Mouse (Mus musculus) MEL (cell line): Measurements from ENCODE around the gene Slc46a3.

Experiments
- JUND ChIP-seq: IDR thresholded peaks from 2 replicates; pipeline ENCODE4 v1.6.1; 2011; ENCODE audit warnings: low read depth, mild to moderate bottlenecking, improper control_type of control experiment, low read length
- POLR2A ChIP-seq, 2 experiments: IDR thresholded peaks; 2 replicates each; pipeline ENCODE4 v1.6.1; 2011 to 2012; ENCODE audit warnings: low read length in 2 of 2, mild to moderate bottlenecking in 2 of 2, control low read depth in 1 of 2, improper control_type of control experiment in 1 of 2, low read depth in 1 of 2, moderate library complexity in 1 of 2; ENCODE audit not compliant: control insufficient read depth in 1 of 2, insufficient read depth in 1 of 2, poor library complexity in 1 of 2
- USF1 ChIP-seq: IDR thresholded peaks from 2 replicates; pipeline ENCODE4 v1.6.1; 2014; ENCODE audit warnings: low read depth, mild to moderate bottlenecking, inconsistent platforms, low read length, improper control_type of control experiment, moderate library complexity

DNA sequence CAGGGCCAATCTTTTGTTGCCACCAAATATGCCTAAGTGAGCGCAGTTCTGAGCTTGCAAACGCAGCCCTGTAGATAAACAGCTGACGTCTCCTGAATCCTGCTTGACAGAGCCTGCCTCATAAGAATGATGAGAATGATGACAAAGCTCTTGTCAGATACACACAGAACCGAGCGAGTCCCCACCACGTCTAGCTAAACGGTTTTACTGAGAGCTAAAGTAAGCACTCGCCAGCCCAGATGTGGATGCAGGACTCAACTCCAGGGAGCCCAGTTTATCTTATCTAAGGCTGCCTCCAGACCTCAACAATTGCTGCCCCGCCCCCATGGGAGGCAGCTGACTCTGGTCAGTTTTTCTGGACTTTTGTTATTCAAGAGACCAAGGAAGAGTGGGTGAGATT is 1.5 kb downstream of the Slc46a3 start:
- TF ChIP-seq POLR2A (IDR thresholded peaks at IDR 0.05; ENCODE audit: control insufficient read depth in 1 of 2, insufficient read depth in 1 of 2, low read depth in 1 of 2, low read length in 2 of 2, poor library complexity in 1 of 2): no peak
- TF ChIP-seq JUND: no peak
- no peak for TF ChIP-seq USF1
